Mouse (Mus musculus): Measurements from ENCODE around the gene Oaz1.
A peak's percentile ranks its signal among the peaks of the same experiment; 100 is the strongest.

Gene Oaz1

GRCm38 (mm10) chr10:80826151-80827062 is at the start of gene Oaz1:
Oaz1 (plus strand) TSS chr10:80826656.
- DNase-seq (ENCODE audit: low spot score): peak; percentile 98

- DNase-seq (ENCODE audit: low spot score): no peak
Observed at GRCm38 (mm10) chr10:80777123-80777522, 49.3 kb upstream of the Oaz1 start.

- no peak for DNase-seq (ENCODE audit: low spot score)
Observed at GRCm38 (mm10) chr10:80779565-80779964, 46.9 kb upstream of the Oaz1 start.

DNA sequence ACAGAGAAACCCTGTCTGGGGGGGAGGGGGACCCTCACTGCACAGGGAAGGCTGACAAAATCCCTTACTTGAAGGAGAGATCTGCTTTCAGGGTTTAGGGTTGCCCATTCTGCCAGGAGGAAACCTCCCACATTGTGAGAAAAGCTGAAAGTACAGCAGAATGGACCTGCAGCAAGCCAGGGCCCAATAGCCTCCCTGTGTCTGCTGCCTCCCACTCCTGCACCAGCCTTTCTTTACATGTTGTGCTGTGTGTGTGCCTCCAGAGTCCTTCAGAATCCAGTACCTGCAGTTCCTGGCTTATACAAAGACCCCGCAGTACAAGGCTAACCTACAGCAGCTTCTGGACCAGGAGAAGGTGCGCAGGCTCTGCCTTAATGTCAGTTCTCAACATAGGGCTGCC is 42.2 kb upstream of the Oaz1 start:
- no peak for DNase-seq (ENCODE audit: low spot score)

GRCm38 (mm10) chr10:80784871-80785270 is 41.6 kb upstream of the Oaz1 start:
- DNase-seq (ENCODE audit: low spot score): no peak

GRCm38 (mm10) chr10:80785963-80786362 is 40.5 kb upstream of the Oaz1 start:
- no peak for DNase-seq (ENCODE audit: low spot score)

DNA sequence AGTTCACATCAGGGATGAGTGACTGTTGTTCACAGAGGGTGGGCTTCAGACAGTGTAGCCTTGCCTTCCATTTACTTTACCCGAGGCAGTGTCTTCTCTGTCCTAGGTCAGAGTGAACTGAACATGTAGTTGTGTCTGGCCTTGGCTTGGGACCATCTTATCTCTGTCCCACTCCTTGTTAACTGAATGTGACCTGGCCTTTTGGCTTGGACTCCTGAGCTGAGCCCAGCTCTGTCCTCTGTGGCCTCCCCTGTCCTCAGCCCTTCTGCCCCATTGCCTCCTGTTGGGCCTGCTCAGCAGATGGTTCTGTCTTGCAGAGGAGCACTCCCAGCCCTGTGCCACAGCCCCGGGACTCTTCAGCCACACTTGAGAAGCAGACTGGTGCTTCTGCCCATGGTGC is 38.9 kb upstream of the Oaz1 start:
- DNase-seq (ENCODE audit: low spot score): no peak

GRCm38 (mm10) chr10:80790761-80791404 is 35.6 kb upstream of the Oaz1 start:
- no peak for DNase-seq (ENCODE audit: low spot score)

- no peak for DNase-seq (ENCODE audit: low spot score)
Observed at GRCm38 (mm10) chr10:80791476-80792174, 34.8 kb upstream of the Oaz1 start.

DNA sequence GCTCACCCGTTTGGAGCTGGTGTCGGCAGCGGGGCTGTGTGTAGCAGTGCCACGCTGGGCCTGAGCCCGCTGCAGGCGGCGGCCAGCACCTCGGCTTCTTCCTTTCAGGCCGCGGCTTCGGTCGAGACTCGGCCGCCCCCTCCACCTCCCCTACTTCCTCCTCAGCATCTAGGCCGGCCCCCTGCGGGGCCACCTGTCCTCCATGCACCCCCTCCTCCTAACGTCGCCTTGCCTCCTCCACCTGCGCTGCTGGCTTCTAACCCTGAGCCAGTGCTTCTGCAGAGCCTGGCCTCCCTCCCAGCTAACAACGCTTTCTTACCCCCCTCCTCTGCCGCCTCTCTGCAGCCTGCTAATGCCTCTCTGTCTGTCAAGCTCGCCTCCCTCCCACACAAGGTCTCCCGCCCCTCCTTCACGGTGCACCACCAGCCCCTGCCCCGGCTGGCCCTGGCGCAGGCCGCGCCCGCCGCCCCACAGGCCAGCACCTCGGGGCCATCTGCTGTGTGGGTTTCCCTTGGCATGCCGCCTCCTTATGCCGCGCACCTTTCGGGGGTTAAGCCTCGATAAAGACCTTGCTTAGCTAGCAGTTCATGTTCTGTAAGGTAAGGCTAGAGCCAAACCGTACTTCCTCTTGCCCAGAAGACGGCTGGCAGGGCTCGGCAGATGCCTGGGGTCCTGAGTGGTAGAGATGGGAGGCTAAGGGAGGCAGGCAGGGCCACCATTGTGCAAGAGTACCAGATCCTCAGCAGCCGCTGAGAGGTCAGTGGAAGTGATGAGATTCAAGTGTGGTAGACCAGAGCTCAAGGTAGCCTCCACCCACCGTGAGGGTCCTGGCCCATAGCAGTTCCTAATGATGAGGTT is 34.1 kb upstream of the Oaz1 start:
- no peak for DNase-seq (ENCODE audit: low spot score)

GRCm38 (mm10) chr10:80793033-80793784 is 33.2 kb upstream of the Oaz1 start:
- no peak for DNase-seq (ENCODE audit: low spot score)

DNA sequence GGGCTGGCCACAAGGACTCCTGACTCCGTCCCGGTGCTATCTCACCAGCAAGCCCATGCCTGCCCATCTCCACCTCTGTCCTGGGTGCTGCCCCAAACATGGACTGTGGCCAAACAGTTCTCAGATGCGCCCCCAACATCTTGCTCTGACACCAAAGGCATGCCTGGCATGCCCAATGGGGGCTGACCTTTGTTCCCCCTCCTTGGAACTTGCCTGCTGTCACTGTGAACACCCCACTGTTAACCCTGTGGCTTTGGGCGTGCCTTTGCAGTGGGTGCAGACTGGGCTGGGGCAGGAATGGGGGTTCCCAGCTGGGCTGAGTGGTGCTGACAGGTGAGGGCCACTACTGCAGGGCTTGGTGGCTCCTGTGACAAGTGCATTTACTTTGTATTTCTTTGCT is 32.7 kb upstream of the Oaz1 start:
- DNase-seq (ENCODE audit: low spot score): no peak

- DNase-seq (ENCODE audit: low spot score): no peak
Observed at GRCm38 (mm10) chr10:80794750-80795149, 31.7 kb upstream of the Oaz1 start.

DNA sequence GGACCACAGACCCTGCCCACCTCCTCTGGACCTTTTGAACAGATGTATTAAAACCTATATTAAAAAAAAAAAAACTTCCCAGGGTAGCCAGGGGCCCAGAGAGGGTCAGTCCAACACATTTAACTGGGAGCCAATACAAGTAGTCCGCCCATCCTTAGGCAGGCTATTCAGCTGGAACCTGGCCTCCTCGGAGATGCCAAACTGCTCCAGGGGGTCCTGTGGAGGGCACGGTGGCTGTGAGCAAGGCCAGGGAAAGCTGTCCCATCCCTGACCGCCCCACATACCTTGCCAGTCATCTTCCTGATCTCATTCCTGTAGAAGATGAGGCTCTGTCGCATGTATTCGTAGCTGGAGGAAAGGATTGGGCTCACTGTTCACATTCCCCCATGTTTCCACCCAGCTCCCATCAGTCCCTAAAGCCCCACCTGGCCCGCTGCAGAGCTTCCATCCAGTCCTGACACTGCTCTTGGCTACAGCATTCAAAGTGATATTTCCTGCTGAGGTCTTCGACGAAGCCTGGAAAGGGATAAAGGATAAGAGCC is 30.1 kb upstream of the Oaz1 start:
- DNase-seq (ENCODE audit: low spot score): no peak

GRCm38 (mm10) chr10:80797186-80798149 is 29.0 kb upstream of the Oaz1 start:
- no peak for DNase-seq (ENCODE audit: low spot score)

GRCm38 (mm10) chr10:80798150-80799006 is 28.1 kb upstream of the Oaz1 start, which contains the start of the genes Sf3a2 and Plekhj1:
Sf3a2 (plus strand) TSS chr10:80798198.
Plekhj1 (minus strand) TSS chr10:80798626.
- DNase-seq (ENCODE audit: low spot score): peak; percentile 95

DNA sequence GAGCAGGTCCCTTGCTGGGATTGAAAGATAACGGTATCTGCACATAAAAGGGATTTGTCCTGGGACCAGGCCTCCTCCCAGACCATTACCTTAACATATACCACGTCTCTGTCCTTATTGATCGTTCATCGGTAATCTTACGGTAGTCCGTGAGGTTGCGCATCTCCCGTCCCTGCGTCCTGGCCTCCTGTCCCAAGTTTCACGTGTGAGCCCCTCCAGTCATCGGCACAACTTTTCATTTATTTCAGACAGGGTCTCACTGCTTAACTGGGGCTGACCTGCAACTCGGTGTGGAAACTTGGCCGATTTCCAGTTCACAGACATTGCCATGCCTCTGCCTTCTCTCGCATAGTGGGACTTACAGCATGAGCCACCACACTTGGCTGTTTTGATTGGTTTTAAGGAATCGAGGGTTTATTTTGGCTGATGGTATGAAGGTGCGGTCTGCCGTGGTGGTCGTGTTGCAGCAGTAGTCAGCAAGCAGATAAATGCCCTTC is 27.3 kb upstream of the Oaz1 start:
- DNase-seq (ENCODE audit: low spot score): no peak

GRCm38 (mm10) chr10:80802204-80802912 is 24.1 kb upstream of the Oaz1 start:
- no peak for DNase-seq (ENCODE audit: low spot score)

Measured in urinary bladder, postnatal 25 days (tissue).